Mouse (Mus musculus) embryo, embryonic 11.5 days (tissue): ENCODE measurements at regions not wholly inside any gene's neighbourhood (a gene's known extent, or its start where the extent isn't known, plus 50 kb on each side); places are given as distances from the start of the nearest gene placed in this dataset.
"Not testable (repeated sequence)": the region's sequence is repeated elsewhere in the genome, so short reads cannot be mapped to it uniquely, and the experiment has no call there.

Source experiments
- DNase-seq: peaks from one replicate; pipeline ENCODE4 v3.0.0-alpha.2; 2012; ENCODE audit warnings: low read depth, low spot score

- no peak for DNase-seq
These were observed 443.1 kb downstream of the Arl4a start for GRCm38 (mm10) chr12:39594726-39595125.

DNA sequence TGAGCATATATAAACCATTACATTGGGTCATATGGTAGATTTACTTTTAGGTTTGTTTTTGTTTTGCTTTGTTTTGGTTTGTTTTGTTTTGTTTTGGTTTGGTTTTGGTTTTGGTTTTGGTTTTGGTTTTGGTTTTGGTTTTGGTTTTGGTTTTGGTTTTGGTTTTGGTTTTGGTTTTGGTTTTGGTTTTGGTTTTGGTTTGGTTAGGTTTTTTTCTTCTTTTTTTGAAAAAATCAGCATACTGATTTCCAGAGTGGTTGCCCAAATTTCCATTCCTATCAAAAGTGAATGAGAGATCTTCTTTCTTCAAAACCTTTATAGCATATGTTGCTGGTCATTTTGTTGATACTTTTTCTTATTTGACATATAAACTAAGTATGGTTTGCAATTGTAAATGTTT, 444.0 kb downstream of the Arl4a start:
- not testable (repeated sequence) for DNase-seq

DNA sequence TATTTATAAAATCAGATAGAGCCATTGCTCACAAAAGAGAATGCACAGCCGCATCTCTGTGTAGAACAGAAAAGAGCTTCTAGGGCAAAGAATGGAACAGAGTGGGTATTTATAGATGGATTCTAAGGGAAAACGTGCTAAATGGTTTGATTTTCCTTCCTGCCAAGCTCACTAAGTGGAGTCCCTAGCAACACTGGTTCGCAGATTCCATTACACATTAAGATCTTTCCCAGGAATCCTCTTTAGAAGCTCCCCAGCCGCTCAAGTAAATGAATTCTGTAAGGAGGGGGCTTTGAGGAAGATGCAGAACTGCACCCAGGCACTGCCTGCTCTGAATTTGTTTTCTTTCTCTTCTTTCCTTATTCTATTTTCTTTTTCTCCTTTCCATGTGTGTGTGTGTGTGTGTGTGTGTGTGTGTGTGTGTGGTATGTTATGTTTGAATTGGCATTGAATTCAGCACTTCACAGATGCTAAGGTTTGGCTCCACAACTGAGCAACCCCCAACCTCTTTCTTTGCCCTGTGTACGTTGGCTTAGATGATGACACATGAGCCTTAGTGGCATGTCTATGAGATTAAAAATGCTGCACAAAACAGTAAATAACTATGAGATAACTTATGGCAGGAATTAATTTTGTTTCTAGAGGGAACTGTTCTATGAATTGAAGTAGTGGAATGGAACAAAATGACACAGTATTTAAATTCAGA, 450.5 kb downstream of the Arl4a start:
- DNase-seq = no peak

GRCm38 (mm10) chr12:39586163-39586562, 451.7 kb downstream of the Arl4a start:
- no peak for DNase-seq

DNA sequence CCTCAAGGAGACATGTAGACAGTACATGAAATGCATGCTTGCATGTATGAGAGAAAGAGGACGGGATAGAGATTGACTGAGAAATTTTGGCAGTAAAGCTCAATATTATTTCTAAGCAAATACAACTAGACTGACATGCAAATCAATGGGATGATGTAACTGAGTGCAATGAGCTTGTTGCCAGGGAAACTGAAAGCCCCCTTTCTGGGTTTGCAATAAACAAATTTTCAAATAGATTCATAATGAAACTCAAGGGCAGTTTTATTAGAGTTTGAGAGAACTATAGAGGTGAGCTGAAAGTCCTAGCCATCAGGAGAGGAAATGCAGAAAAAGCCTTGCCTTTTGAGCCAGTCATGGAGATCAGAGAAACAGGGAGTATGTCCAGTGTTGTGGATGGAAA, 460.2 kb downstream of the Arl4a start:
- DNase-seq = no peak

DNA sequence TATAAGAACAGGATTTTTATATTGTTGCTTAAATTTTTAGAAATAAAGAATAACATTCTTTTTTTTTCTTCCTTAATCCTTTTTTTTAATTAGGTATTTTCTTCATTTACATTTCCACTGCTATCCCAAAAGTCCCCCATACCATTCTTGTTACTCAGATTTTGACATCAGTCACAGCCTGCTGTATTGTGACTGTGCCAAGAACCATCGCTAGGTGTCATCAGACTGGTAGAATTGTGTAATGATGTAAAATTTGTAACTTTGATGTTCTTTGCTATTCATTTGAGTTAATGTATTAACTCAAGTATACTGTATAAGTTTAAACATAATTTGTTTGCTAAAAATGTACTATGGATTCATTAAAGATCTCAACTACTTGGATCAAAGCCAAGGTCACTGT, 465.0 kb downstream of the Arl4a start:
- no peak for DNase-seq

DNA sequence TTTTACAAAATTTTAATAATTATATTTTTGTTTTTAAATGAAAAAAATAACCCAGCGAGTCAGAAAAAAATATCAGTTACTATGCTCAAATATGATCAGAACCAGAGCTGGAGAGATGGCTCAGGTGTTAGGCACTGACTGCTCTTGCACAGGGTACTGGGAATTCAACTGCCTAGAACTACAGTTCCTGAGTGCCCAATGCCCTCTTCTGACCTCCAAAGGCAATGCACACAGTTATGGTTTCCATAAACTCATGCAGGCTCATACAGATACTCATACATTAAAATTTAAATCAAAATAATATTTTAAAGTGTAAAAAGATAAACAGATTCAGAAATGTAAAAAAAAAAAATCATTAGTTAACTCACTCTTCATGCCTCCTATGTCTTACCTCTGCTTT, 465.7 kb downstream of the Arl4a start:
- DNase-seq = no peak

- no peak for DNase-seq
These were observed 476.9 kb downstream of the Arl4a start for GRCm38 (mm10) chr12:39560734-39561446.

DNA sequence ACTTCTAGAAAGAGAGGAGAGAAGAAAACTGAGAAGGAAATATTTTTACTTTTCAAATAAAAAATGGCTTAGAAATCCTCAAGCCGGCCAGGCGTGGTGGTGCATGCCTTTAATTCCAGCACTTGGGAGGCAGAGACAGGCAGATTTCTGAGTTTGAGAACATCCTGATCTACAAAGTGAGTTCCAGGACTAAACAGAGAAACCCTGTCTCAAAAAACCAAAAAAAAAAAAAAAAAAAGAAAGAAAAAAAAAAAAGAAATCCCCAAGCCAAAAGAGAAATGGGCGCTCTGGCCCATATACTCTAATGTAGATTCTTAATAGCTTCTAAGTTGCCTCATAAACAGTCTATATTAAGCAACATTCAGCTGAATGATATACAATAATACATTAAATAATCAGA, 479.3 kb downstream of the Arl4a start:
- DNase-seq = peak; percentile 7

DNA sequence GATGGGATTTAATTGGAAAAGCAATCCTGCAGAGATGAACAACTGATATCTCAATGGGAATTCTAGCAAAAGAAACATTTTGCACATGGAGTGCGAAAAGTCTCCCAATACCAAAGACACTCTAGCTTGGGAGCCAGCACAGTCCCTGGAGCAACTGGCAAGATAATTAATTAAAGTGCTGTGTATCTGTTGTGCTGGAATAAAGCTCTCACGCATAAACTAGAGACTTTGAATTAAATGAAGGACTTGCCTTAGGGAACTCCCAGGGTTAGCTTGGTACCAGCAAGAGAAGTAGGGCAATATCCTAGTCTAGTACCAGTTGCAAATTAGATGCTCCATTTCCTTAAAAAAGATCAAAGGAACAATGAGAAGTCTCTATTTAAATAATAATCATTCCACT, 501.5 kb downstream of the Arl4a start:
- no peak for DNase-seq

DNA sequence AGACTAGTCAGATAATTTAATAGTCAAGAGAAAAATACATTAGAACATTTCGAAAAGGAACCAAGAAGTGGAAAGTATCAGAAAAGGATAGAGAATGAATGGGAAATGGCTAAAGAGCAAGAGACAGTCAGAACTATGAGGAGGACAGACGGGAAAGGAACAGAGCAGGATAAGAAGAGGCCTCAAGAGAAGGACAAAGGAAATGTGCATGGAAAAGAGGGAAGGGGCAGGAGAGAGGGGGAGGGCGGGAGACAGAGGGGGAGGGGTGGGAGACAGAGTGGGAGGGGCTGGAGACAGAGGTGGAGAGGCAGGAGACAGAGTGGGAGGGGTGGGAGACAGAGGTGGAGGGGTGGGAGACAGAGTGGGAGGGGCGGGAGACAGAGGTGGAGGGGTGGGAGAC, 509.7 kb downstream of the Arl4a start:
- DNase-seq = no peak

DNA sequence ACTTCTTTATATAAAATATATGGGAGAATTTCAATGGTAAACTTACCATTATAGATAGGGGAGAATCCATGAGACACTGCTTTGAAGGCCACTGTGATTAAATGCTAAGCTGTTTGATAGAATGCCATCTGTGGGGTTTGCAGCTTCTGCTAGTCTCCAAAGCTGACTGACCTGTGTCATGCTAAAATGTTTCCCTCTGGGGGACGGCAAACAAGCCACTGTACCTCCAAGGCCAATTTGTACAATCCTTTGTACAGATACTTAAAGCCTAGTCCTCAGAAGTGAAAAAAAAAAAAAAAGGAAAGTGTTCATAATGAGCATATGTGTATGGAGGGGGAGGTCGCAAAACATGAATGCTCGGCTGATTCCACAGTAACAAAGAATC, 510.6 kb downstream of the Arl4a start:
- no peak for DNase-seq

DNA sequence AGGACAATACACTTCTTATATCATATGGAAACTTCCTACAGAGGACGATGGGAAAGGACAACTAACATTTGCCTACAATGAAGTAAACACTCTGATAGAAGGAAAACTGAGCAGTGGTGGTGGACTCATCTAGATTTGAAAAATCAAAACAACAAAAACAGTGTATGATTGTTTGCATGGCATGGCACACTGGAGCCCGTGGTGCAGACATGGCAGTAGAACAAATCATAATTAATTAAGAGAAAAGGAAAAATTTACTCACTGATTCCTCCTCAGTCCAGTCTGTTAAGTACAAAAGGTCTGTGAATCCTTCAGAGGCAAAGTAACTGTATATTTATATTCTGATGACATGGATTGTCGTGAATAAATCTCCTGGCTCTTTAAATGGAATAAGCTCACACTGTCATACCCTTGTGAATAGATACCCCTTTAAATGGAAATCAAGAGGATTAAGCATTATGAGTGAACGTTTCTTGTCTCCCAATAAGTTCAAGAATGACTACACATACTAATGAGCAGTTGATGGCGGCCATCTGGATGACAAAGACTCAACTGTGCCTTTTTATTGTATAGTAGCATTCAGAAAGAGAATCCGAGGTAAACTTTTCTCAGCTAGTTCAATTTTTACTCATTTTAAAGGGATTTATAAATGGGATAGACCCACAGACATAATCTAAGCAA, 511.1 kb downstream of the Arl4a start:
- no peak for DNase-seq

DNA sequence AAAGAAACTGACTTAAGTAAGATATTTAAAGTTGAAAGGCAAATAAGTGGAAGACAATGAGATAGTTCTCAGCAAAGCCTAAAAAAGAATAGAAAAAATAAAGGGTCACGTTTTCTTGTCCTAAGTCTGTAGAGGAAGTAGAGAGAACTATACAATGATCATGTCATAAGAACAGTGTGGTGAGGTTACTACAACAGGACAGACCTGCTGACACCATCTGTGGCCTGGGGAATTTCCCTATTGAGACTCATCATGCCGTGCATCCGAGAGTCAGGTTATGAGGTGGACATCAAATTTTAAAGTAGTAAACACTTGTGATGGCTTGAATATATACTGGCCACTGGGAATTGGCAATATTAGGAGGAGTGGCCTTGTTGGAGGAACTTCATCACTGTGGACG, 522.1 kb downstream of the Arl4a start:
- DNase-seq = no peak

DNA sequence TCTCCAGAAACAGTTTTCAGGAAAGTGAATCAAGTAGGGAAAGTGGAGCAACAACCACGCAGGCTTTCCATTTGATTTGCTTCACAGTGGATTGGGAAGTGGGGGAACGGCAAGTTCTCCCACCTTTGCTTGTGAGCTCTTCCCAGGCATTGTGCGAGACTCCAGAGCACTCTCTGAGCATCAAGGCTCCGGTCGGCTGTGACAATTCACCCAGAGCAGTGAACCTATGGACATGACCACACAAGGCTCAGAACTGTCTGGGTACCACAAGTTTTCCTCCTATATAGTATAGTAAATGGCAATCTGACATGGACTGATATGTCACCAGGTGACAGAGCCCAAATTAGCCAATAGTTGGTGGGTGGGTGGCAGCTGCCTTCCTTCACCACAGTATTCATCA, 527.0 kb downstream of the Arl4a start:
- DNase-seq = no peak

- peak; percentile 56 for DNase-seq
These were observed 527.6 kb downstream of the Arl4a start for GRCm38 (mm10) chr12:39510073-39510812.

DNA sequence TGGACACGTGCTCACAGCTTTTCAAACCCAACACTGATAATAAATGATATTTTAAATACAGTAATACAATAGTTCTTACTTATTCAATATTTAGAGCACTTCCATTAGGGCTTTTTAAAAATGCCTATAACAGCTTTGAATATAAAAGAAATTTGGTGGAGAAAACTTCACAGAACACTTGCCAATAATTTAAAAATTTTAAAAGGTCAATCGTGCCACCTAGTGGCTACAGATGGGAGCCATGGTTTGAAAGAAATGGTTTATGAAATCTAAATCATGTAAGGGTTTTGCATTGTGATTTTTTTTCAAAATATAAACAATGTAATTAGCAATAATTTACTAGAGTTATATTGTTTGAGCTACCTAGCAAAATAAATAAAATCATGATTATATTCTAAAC, 541.6 kb downstream of the Arl4a start:
- DNase-seq = no peak

- no peak for DNase-seq
These were observed 544.1 kb downstream of the Arl4a start for GRCm38 (mm10) chr12:39493578-39494218.

GRCm38 (mm10) chr12:39493114-39493513, 544.7 kb downstream of the Arl4a start:
- no peak for DNase-seq

- DNase-seq = no peak
These were observed 564.8 kb downstream of the Arl4a start for GRCm38 (mm10) chr12:39472984-39473383.
